Mouse (Mus musculus) retina, postnatal 1 day (tissue): ENCODE results near the gene Naip2.

Experiments
- DNase-seq: peaks from one replicate; pipeline ENCODE4 v3.0.0-alpha.2; 2012

The Naip2 gene

DNA sequence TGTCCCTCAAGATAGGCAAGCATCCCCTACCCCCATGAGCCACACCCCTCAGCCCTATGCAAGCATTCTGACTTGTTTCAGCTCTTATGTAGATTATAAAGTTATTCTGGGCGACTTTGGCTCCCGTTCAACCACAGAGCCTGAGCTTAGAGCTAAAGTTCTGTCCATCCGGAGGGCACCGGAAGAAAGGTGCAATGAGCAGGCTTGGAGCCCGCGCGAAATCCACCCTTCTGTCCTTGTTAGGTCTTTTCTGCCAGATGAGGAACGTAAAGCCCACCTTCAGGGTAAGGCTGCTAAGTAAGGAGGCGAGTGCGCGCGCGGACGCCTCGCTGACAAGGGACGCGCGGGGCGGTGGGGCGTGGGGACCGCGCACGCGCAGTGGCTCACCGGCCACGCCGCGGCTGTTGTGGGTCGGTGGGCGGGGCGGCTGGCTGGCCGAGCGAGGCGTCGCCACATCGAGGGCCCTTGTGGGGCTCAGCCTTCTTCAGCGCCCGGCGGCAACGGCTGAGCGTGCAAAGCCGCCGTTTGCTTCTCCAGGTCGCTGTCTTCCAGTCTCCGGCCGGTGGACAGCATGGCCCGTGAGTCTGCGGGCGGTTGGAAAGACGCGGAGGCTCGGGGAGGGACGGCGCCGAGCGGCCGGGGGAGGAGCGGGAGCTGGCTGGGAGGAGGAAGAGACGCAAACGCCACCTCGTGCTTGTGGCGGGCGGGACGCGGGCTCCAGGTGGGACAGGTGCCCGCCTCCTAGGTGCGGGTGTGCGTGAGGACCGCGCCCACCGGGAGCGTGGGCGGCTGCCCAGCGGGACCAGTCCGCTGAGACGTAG, 94.0 kb downstream of the Naip2 start, which contains the start of gene Serf1:
Gene Serf1 (plus strand): TSS at position 361 of the 821 bp plus-strand sequence.
- peak; percentile 92 for DNase-seq

DNA sequence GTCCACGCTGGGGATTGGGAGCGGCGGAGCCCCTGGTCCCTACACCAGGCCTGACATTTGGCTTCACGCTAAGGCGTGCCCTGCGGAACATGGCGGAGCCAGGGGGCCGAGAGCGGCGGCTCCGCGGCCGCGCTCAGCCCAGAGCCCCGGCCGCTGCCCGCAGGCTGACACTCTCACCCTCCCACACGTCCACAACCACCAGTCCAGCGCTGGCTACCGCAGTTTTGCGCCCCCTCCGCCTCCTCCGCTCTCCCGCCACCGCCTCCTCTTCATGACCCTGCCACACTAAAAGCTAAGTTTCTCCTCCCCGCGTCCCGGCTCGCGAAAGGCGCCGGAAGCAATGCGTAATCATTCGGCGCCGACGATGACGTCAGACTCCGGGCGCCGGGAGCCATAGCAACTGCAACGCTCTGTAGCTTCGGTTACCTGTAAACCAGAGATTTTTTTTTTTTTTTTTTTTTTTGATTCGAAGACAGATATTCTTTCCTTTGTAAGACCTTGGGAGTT, 98.1 kb downstream of the Naip2 start, which contains the start of gene Bdp1:
Gene Bdp1 (minus strand): TSS at position 323 of the 507 bp plus-strand sequence.
- peak; percentile 94 for DNase-seq

DNA sequence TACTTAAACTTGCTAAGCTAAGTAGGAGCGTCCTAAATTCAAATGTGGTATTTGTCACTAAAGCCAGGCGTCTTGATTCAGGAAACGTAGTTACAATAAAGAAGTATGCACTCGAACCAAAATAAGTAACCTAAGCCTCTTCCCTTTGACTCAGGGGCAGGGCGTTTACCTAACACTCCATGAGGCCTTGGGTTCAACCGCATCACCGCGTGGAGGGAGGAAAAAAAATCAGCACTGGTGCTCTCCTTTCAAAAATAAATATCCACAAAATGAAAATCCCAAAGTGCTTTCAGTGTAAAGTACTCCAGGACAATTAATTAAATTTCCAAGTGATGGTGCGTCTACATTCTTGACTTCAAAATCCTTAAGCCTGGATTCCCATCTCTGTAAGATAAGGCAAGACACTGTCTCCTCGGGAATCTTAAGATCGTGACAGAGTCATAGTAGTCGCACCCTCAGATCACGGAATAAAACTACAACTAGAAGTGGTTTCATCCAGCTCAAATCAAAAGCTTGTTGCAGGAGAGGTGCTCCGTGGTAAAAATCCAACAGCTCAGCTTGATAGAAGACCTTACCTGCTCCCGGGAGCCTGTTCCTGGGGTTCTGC, 98.7 kb downstream of the Naip2 start:
- DNase-seq = peak; percentile 4

DNA sequence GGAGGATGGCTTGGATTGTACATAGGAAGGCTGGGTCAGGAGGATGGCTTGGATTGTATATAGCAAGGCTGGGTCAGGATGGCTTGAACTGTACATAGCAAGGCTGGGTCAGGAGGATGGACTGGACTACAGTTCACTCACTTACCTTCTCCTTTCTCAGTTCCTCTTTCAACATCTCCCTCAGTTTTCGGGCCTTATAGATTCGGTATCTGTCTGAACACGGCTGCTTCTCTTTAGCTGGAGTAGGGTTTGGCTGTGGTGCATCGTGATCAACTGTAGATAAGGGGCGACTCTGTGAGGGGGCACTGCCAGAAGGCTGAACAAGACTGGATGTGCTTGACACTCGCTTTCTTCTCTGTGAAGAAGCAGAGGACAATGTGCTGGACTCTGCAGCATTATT, 103.1 kb downstream of the Naip2 start:
- DNase-seq = no peak
